Mouse (Mus musculus) v-Abl transformed pro-B cells (cell line): ENCODE results near the gene Olfr1278.
"Not testable (repeated sequence)": the region's sequence is repeated elsewhere in the genome, so short reads cannot be mapped to it uniquely, and the experiment has no call there.

ENCODE experiments used
- in situ Hi-C, 2 experiments: fragments of 400-800 bp; cut with MboI; formaldehyde crosslinking; loops; one replicate each; pipeline ENCODE4 v1.15.1; 2025; ENCODE audit not compliant: unreplicated experiment in 2 of 2

Olfr1278 gene

GRCm38 (mm10) chr2:111289836-111290235 lies at the start of gene Olfr1278:
Gene Olfr1278 (plus strand): TSS chr2:111290136.
- in situ Hi-C loops, result no loop called here

- in situ Hi-C loops, result no loop called here
Observed at GRCm38 (mm10) chr2:111254216-111254615, 35.7 kb upstream of the Olfr1278 start, which contains the start of gene Olfr1276. Gene Olfr1276 (plus strand): TSS chr2:111254516.

DNA sequence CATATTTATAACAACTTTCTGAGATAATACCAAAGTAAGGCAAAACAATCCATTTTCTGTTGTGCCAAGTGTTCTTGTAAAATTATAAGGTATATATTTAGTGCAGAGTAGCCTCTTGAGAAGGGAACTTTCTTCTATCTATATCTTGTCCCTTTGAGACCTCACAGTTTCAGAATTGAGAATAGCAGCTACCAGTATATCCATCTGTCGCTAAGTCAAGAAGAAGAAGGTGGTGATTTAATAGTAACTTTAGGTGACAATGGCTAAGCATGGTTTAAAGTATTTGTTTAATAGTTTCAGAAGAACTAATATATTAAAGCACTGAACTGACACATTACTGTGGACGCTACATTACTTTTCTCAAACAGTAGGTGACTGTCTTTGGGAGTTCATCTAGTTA lies 15.9 kb upstream of the Olfr1278 start, which contains the start of gene Olfr1277:
Gene Olfr1277 (minus strand): TSS at position 101 of the 400 bp plus-strand sequence.
- in situ Hi-C loops, result no loop called here

DNA sequence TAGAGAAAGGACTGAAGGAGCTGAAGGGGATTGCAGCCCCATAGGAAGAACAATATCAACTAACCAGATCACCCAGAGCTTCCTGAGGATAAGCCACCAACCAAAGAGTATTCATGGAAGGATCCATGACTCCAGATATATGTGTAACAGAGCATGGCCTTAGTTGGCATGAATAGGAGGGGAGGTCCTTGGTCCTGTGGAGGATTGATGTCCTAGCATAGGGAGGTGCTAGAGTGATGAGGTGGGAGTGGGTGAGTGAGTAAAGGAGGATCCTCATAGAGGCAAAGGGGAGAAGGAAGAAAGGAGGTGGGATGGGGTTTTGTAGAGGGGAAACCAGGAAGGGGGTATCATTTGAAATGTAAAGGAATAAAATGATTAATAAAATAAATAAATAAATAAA lies 8.6 kb downstream of the Olfr1278 start:
- in situ Hi-C loops, result no loop called here

GRCm38 (mm10) chr2:111300374-111300773 lies 10.4 kb downstream of the Olfr1278 start, which contains the start of gene Olfr1279:
Gene Olfr1279 (plus strand): TSS chr2:111300635.
- in situ Hi-C loops, result no loop called here

- in situ Hi-C loops, result no loop called here
Observed at GRCm38 (mm10) chr2:111313717-111314116, 23.8 kb downstream of the Olfr1278 start, which contains the start of gene Olfr1280. Gene Olfr1280 (plus strand): TSS chr2:111314017.

DNA sequence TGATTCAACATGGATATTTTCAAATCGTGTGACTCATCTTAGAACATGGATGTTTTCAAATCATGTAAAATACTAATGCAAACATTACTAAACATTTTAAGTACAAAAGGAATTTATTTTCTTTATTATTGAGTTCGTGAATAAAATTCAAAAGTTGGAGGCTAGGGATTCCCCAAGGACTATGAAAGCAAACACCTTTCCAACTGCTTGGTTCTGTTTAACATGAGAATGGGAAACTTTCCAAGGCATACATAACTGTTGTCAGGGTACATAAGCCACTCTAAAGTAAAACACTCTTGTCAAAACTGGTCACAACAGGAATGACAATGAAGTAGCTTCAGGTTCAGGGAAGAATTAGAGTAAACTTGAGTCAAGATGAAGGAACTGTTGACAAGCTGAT lies 36.3 kb downstream of the Olfr1278 start, which contains the start of gene Olfr1281:
Gene Olfr1281 (plus strand): TSS at position 301 of the 400 bp plus-strand sequence.
- in situ Hi-C loops, result no loop called here

DNA sequence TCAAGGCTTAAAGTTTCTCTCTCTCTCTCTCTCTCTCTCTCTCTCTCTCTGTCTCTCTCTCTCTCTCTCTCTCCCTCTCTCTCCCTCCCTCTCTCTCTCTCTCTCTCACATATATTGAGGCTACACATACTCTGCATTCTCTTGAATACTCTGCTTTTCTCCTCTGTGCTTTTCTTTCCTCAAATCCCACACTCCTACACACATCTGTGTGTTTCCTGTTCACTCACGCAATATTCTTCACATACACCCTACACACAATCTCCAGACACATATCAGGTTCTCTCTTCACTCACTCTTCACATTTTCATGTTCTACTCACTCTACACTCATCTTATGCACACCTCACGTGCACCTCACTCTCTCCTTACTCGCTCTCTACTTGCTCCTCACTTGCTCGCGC lies 43.8 kb downstream of the Olfr1278 start:
- in situ Hi-C loops, result not testable (repeated sequence)

DNA sequence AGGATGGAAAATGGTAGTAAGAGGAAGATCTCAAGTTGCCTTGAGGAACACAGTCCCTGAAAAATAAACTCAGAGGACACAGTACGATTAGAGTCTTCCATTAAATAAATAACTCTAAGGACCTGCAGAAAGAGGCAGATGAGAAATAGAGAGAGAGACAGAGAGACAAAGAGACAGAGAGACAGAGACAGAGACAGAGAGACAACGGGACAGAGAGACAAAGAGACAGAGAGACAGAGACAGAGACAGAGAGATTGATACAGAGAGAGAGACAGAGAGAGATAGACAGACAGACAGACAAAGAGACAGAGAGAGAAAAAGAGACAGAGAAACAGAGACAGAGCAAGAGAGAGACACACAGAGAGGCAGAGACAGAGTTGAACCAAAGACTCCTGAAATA lies 46.0 kb downstream of the Olfr1278 start, which contains the start of gene Olfr1282:
Gene Olfr1282 (minus strand): TSS at position 101 of the 400 bp plus-strand sequence.
- in situ Hi-C loops, result no loop called here
